Mouse (Mus musculus) liver, adult 2 months (tissue): Measurements from ENCODE around the gene Mrpl22. TPM values are rescaled to one million over a fixed set of nuclear protein-coding genes. Genes with fewer than 3 reads are reported as not detected.

Source experiments
- DNase-seq: peaks from one replicate; pipeline ENCODE4 v3.0.0-alpha.2; 2011; ENCODE audit warnings: low read depth, low spot score; ENCODE audit errors: extremely low read depth
- H3K27ac ChIP-seq: fragments of 200-500 bp; replicated peaks from 2 replicates; pipeline ENCODE4 v1.5.1; 2012; ENCODE audit warnings: low read depth, mild to moderate bottlenecking, control low read depth, inconsistent platforms, low read length; ENCODE audit not compliant: insufficient read depth
- H3K27me3 ChIP-seq: fragments of 200-500 bp; 2 replicates; pipeline ENCODE4 v1.6.1; 2012; ENCODE audit warnings: mild to moderate bottlenecking, moderate library complexity, low read length, inconsistent platforms; ENCODE audit not compliant: control insufficient read depth, insufficient read depth
- H3K36me3 ChIP-seq: fragments of 200-500 bp; 2 replicates; pipeline ENCODE4 v1.6.1; 2012; ENCODE audit warnings: low read length, inconsistent platforms; ENCODE audit not compliant: control insufficient read depth, insufficient read depth
- H3K4me1 ChIP-seq: fragments of 200-500 bp; 2 replicates; pipeline ENCODE4 v1.6.1; 2011; ENCODE audit warnings: low read length; ENCODE audit not compliant: control insufficient read depth, insufficient read depth
- H3K4me3 ChIP-seq: fragments of 200-500 bp; 2 replicates; pipeline ENCODE4 v1.5.1; 2011; ENCODE audit warnings: low read depth, mild to moderate bottlenecking, control low read depth, low read length, moderate library complexity; ENCODE audit not compliant: insufficient read depth
- H3K79me2 ChIP-seq: fragments of 200-500 bp; 2 replicates; pipeline ENCODE4 v1.6.1; 2012; ENCODE audit warnings: inconsistent platforms, mild to moderate bottlenecking, low read length, moderate library complexity; ENCODE audit not compliant: control insufficient read depth, insufficient read depth
- H3K9ac ChIP-seq: fragments of 200-500 bp; 2 replicates; pipeline ENCODE4 v1.6.1; 2012; ENCODE audit warnings: low read depth, mild to moderate bottlenecking, control low read depth, inconsistent platforms, low read length
- CTCF ChIP-seq: fragments of 200-500 bp; IDR thresholded peaks from 2 replicates; pipeline ENCODE4 v1.5.1; 2011; ENCODE audit warnings: low read depth, low read length, control low read depth
- POLR2A ChIP-seq: fragments of 200-500 bp; IDR thresholded peaks from 2 replicates; pipeline ENCODE4 v1.6.1; 2011; ENCODE audit warnings: low read length, control low read depth; ENCODE audit not compliant: insufficient read depth; ENCODE audit errors: extremely low read depth
- WGBS: fragments of 180-500 bp; shearing (Covaris S2); methylation state at CpG from one replicate; pipeline ENCODE4 v1.1.7; 2018; 5-methylcytosine and 5-hydroxymethylcytosine counted together
- polyA plus RNA-seq: library from polyadenylated mRNA; depleted of rRNA; stranded (reverse); fragments of >200 nt; gene quantifications from 2 replicates; pipeline ENCODE4 v1.2.3, GENCODE M21; 2012
- total RNA-seq: library from RNA; depleted of rRNA; stranded (reverse); fragments of >200 nt; gene quantifications from 2 replicates; pipeline ENCODE4 v1.2.3, GENCODE M21; 2014

The Mrpl22 gene
- total and polyA plus RNA-seq, 2 experiments: 41.1 to 63.4 TPM

- H3K27me3 ChIP-seq: no peaks in the 10 kb centered on the region
- H3K36me3 ChIP-seq: peaks cover 59% of the 10 kb centered on the region
- TF ChIP-seq POLR2A (no peak), CTCF (no peak)
- H3K4me3 ChIP-seq: no peak overlapping the region
- H3K9ac ChIP-seq: no peak overlapping the region
- no peak for DNase-seq
- no peaks in the 10 kb centered on the region for H3K79me2 ChIP-seq
- H3K27ac ChIP-seq: no peak overlapping the region
- no peaks in the 10 kb centered on the region for H3K4me1 ChIP-seq
- WGBS: 62% methylated on average over 3 of the region's 3 CpGs
Observed at GRCm38 (mm10) chr11:58139466-58139865, 32.0 kb upstream of the Mrpl22 start.

GRCm38 (mm10) chr11:58143704-58144426 is 27.6 kb upstream of the Mrpl22 start:
- H3K27ac ChIP-seq: no peak overlapping the region
- no peak for DNase-seq
- H3K79me2 ChIP-seq: no peaks in the 10 kb centered on the region
- H3K27me3 ChIP-seq: no peaks in the 10 kb centered on the region
- H3K4me1 ChIP-seq: no peaks in the 10 kb centered on the region
- TF ChIP-seq POLR2A (no peak), CTCF (no peak)
- no peak overlapping the region for H3K4me3 ChIP-seq
- WGBS: 89% methylated on average over 9 of the region's 9 CpGs
- H3K36me3 ChIP-seq: peaks cover 52% of the 10 kb centered on the region
- H3K9ac ChIP-seq: no peak overlapping the region

GRCm38 (mm10) chr11:58146241-58146640 is 25.2 kb upstream of the Mrpl22 start:
- 34% methylated on average over 5 of the region's 5 CpGs for WGBS
- no peak overlapping the region for H3K9ac ChIP-seq
- no peaks in the 10 kb centered on the region for H3K4me1 ChIP-seq
- no peak overlapping the region for H3K4me3 ChIP-seq
- H3K27me3 ChIP-seq: no peaks in the 10 kb centered on the region
- no peaks in the 10 kb centered on the region for H3K79me2 ChIP-seq
- TF ChIP-seq POLR2A (no peak), CTCF (no peak)
- peaks cover 45% of the 10 kb centered on the region for H3K36me3 ChIP-seq
- no peak overlapping the region for H3K27ac ChIP-seq
- no peak for DNase-seq

DNA sequence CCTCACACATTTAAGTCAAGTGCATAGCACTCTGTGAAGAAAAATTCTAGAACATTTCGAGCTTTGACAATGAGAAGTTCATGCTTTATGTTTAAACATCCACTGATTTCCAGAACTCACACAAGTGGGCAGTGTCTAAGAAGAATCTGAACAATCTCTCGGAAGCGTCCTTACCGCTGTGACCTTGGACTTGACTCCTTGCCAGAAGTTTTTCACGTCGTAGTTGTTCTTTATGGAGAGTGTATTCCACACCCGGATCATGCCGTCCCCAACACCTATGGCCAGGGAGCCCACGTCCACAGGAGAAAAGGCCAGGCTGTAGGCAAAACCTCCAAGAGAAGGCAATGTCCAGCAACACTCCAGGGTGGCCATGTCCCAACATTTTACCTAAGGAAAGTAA is 16.0 kb upstream of the Mrpl22 start:
- 87% methylated on average over 9 of the region's 9 CpGs for WGBS
- H3K36me3 ChIP-seq: peaks cover 54% of the 10 kb centered on the region

DNA sequence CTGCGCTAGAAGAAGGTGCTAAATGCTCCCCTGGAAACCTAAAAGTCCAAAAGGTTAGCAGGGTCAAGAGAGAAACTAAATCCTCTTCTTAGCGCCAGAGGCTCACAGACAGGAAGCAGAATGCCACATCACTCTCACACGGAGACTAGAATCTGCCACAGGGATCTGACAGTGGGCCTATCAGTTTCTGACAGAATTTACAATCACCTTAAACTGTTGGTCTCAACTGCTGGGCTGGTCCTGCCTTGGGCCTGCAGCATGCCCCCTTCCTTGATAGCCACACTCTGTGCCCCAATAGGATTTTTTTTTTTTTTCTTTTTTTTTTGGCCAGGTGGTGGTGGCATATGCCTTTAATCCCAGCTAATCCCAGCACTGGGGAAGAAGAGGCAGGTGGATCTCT is 14.6 kb upstream of the Mrpl22 start:
- no peak for DNase-seq
- peaks cover 54% of the 10 kb centered on the region for H3K36me3 ChIP-seq
- 91% methylated on average over 3 of the region's 3 CpGs for WGBS

More for the DNA sequence above, 16.0 kb upstream of the Mrpl22 start:
- TF ChIP-seq CTCF: no peak
- TF ChIP-seq POLR2A: no peak
- Histone ChIP-seq H3K79me2 (no peaks in the 10 kb centered on the region), H3K9ac (no peak overlapping the region), H3K4me1 (no peaks in the 10 kb centered on the region), H3K4me3 (no peak overlapping the region), H3K27ac (no peak overlapping the region), H3K27me3 (no peaks in the 10 kb centered on the region)
- no peak for DNase-seq

GRCm38 (mm10) chr11:58165072-58165471 is 6.4 kb upstream of the Mrpl22 start:
- DNase-seq: no peak
- Histone ChIP-seq H3K9ac (no peak overlapping the region), H3K27ac (no peak overlapping the region), H3K4me1 (peaks cover 6% of the 10 kb centered on the region), H3K79me2 (peaks cover 4% of the 10 kb centered on the region; the same call in 1 of the 2 replicates), H3K36me3 (peaks cover 31% of the 10 kb centered on the region), H3K27me3 (no peaks in the 10 kb centered on the region), H3K4me3 (no peak overlapping the region)
- WGBS: 100% methylated on average over 2 of the region's 2 CpGs
- no peak for TF ChIP-seq POLR2A
- TF ChIP-seq CTCF: peak; percentile 4; the same call in 1 of the 2 replicates

More for the DNA sequence above, 14.6 kb upstream of the Mrpl22 start:
- Histone ChIP-seq H3K79me2 (no peaks in the 10 kb centered on the region), H3K27me3 (no peaks in the 10 kb centered on the region), H3K4me3 (no peak overlapping the region), H3K9ac (no peak overlapping the region), H3K27ac (no peak overlapping the region), H3K4me1 (no peaks in the 10 kb centered on the region)
- TF ChIP-seq POLR2A: no peak
- TF ChIP-seq CTCF: no peak
